Mouse (Mus musculus) erythroblast, embryonic 14.5 days (primary cell): ENCODE data around the gene Socs3.

Experiments used
- GATA1 ChIP-seq: IDR thresholded peaks from 2 replicates; pipeline ENCODE4 v1.6.1; 2012; ENCODE audit warnings: low read length, inconsistent platforms, mixed read lengths
- TAL1 ChIP-seq: IDR thresholded peaks from 3 replicates; pipeline ENCODE4 v1.6.1; 2012; ENCODE audit warnings: low read length, inconsistent platforms, mixed read lengths

GRCm38 (mm10) chr11:117959166-117959565 is 10.7 kb downstream of the Socs3 start:
- no peak for TF ChIP-seq GATA1
- no peak for TF ChIP-seq TAL1
